Mouse (Mus musculus): ENCODE measurements around the gene Sphkap. TPM values are rescaled to one million over a fixed set of nuclear protein-coding genes. Genes with fewer than 3 reads are reported as not detected.

The Sphkap gene
- polyA plus RNA-seq, 1 experiment = 0.05 TPM

GRCm38 (mm10) chr1:83401079-83401478 is 6.9 kb downstream of the Sphkap start:
- 83% methylated on average over 1 of the region's 1 CpGs for WGBS
- TF ChIP-seq CTCF (conservative IDR thresholded peaks at IDR 0.05; ENCODE audit: insufficient read depth, insufficient read length, low read depth, low read length) (no peak), POLR2A (IDR thresholded peaks at IDR 0.05; ENCODE audit: low read depth, low read length) (no peak)
- Histone ChIP-seq H3K4me3 (ENCODE audit: insufficient read depth, low read depth, low read length) (no peak overlapping the region), H3K36me3 (ENCODE audit: control insufficient read depth, insufficient read depth, low read length) (no peaks in the 10 kb centered on the region), H3K27me3 (replicated peaks; ENCODE audit: control insufficient read depth, insufficient read depth, low read length) (no peaks in the 10 kb centered on the region), H3K27ac (ENCODE audit: insufficient read depth, low read depth, low read length) (no peak overlapping the region), H3K4me1 (ENCODE audit: control insufficient read depth, insufficient read depth, low read length) (no peaks in the 10 kb centered on the region)
- DNase-seq = no peak

- no peaks in the 10 kb centered on the region for H3K27me3 ChIP-seq (replicated peaks; ENCODE audit: control insufficient read depth, insufficient read depth, low read length)
- no peak for DNase-seq
- no peaks in the 10 kb centered on the region for H3K4me1 ChIP-seq (ENCODE audit: control insufficient read depth, insufficient read depth, low read length)
- H3K36me3 ChIP-seq (ENCODE audit: control insufficient read depth, insufficient read depth, low read length) = no peaks in the 10 kb centered on the region
- H3K27ac ChIP-seq (ENCODE audit: insufficient read depth, low read depth, low read length) = no peak overlapping the region
- TF ChIP-seq CTCF (conservative IDR thresholded peaks at IDR 0.05; ENCODE audit: insufficient read depth, insufficient read length, low read depth, low read length) = no peak
- no peak for TF ChIP-seq POLR2A (IDR thresholded peaks at IDR 0.05; ENCODE audit: low read depth, low read length)
- H3K4me3 ChIP-seq (ENCODE audit: insufficient read depth, low read depth, low read length) = no peak overlapping the region
- 79% methylated on average over 2 of the region's 2 CpGs for WGBS
Observed at GRCm38 (mm10) chr1:83396284-83396683, 11.7 kb downstream of the Sphkap start.

- no peak for DNase-seq
- Histone ChIP-seq H3K4me3 (ENCODE audit: insufficient read depth, low read depth, low read length) (no peak overlapping the region), H3K27ac (ENCODE audit: insufficient read depth, low read depth, low read length) (no peak overlapping the region), H3K4me1 (ENCODE audit: control insufficient read depth, insufficient read depth, low read length) (no peaks in the 10 kb centered on the region), H3K27me3 (replicated peaks; ENCODE audit: control insufficient read depth, insufficient read depth, low read length) (no peaks in the 10 kb centered on the region), H3K36me3 (ENCODE audit: control insufficient read depth, insufficient read depth, low read length) (no peaks in the 10 kb centered on the region)
- TF ChIP-seq POLR2A (IDR thresholded peaks at IDR 0.05; ENCODE audit: low read depth, low read length) (no peak), CTCF (conservative IDR thresholded peaks at IDR 0.05; ENCODE audit: insufficient read depth, insufficient read length, low read depth, low read length) (no peak)
- 79% methylated on average over 5 of the region's 5 CpGs for WGBS
Observed at GRCm38 (mm10) chr1:83395559-83395958, 12.4 kb downstream of the Sphkap start.

GRCm38 (mm10) chr1:83389419-83389818 is 18.6 kb downstream of the Sphkap start:
- H3K36me3 ChIP-seq (ENCODE audit: control insufficient read depth, insufficient read depth, low read length) = no peaks in the 10 kb centered on the region
- no peak overlapping the region for H3K4me3 ChIP-seq (ENCODE audit: insufficient read depth, low read depth, low read length)
- H3K27me3 ChIP-seq (replicated peaks; ENCODE audit: control insufficient read depth, insufficient read depth, low read length) = no peaks in the 10 kb centered on the region
- WGBS = 80% methylated on average over 4 of the region's 4 CpGs
- TF ChIP-seq POLR2A (IDR thresholded peaks at IDR 0.05; ENCODE audit: low read depth, low read length) = no peak
- no peak for TF ChIP-seq CTCF (conservative IDR thresholded peaks at IDR 0.05; ENCODE audit: insufficient read depth, insufficient read length, low read depth, low read length)
- H3K27ac ChIP-seq (ENCODE audit: insufficient read depth, low read depth, low read length) = no peak overlapping the region
- no peak for DNase-seq
- no peaks in the 10 kb centered on the region for H3K4me1 ChIP-seq (ENCODE audit: control insufficient read depth, insufficient read depth, low read length)

GRCm38 (mm10) chr1:83377404-83377803 is 30.6 kb downstream of the Sphkap start:
- Histone ChIP-seq H3K27me3 (replicated peaks; ENCODE audit: control insufficient read depth, insufficient read depth, low read length) (no peaks in the 10 kb centered on the region), H3K36me3 (ENCODE audit: control insufficient read depth, insufficient read depth, low read length) (no peaks in the 10 kb centered on the region), H3K27ac (ENCODE audit: insufficient read depth, low read depth, low read length) (no peak overlapping the region), H3K4me1 (ENCODE audit: control insufficient read depth, insufficient read depth, low read length) (no peaks in the 10 kb centered on the region), H3K4me3 (ENCODE audit: insufficient read depth, low read depth, low read length) (no peak overlapping the region)
- WGBS = 59% methylated on average over 1 of the region's 1 CpGs
- no peak for DNase-seq
- TF ChIP-seq CTCF (conservative IDR thresholded peaks at IDR 0.05; ENCODE audit: insufficient read depth, insufficient read length, low read depth, low read length) (no peak), POLR2A (IDR thresholded peaks at IDR 0.05; ENCODE audit: low read depth, low read length) (no peak)

- no peak for TF ChIP-seq POLR2A (IDR thresholded peaks at IDR 0.05; ENCODE audit: low read depth, low read length)
- no peak for TF ChIP-seq CTCF (conservative IDR thresholded peaks at IDR 0.05; ENCODE audit: insufficient read depth, insufficient read length, low read depth, low read length)
- WGBS = 90% methylated on average over 5 of the region's 5 CpGs
- H3K27ac ChIP-seq (ENCODE audit: insufficient read depth, low read depth, low read length) = no peak overlapping the region
- H3K4me1 ChIP-seq (ENCODE audit: control insufficient read depth, insufficient read depth, low read length) = no peaks in the 10 kb centered on the region
- no peaks in the 10 kb centered on the region for H3K27me3 ChIP-seq (replicated peaks; ENCODE audit: control insufficient read depth, insufficient read depth, low read length)
- no peak overlapping the region for H3K4me3 ChIP-seq (ENCODE audit: insufficient read depth, low read depth, low read length)
- H3K36me3 ChIP-seq (ENCODE audit: control insufficient read depth, insufficient read depth, low read length) = no peaks in the 10 kb centered on the region
- DNase-seq = no peak
Observed at GRCm38 (mm10) chr1:83366456-83366855, 41.5 kb downstream of the Sphkap start.

- Histone ChIP-seq H3K4me1 (ENCODE audit: control insufficient read depth, insufficient read depth, low read length) (no peaks in the 10 kb centered on the region), H3K36me3 (ENCODE audit: control insufficient read depth, insufficient read depth, low read length) (no peaks in the 10 kb centered on the region), H3K27ac (ENCODE audit: insufficient read depth, low read depth, low read length) (no peak overlapping the region), H3K27me3 (replicated peaks; ENCODE audit: control insufficient read depth, insufficient read depth, low read length) (no peaks in the 10 kb centered on the region), H3K4me3 (ENCODE audit: insufficient read depth, low read depth, low read length) (no peak overlapping the region)
- no peak for DNase-seq
- 77% methylated on average over 6 of the region's 6 CpGs for WGBS
- TF ChIP-seq POLR2A (IDR thresholded peaks at IDR 0.05; ENCODE audit: low read depth, low read length) = no peak
- no peak for TF ChIP-seq CTCF (conservative IDR thresholded peaks at IDR 0.05; ENCODE audit: insufficient read depth, insufficient read length, low read depth, low read length)
Observed at GRCm38 (mm10) chr1:83362168-83362567, 45.8 kb downstream of the Sphkap start.

GRCm38 (mm10) chr1:83346453-83346852 is 61.5 kb downstream of the Sphkap start:
- H3K27me3 ChIP-seq (replicated peaks; ENCODE audit: control insufficient read depth, insufficient read depth, low read length) = no peaks in the 10 kb centered on the region
- no peaks in the 10 kb centered on the region for H3K36me3 ChIP-seq (ENCODE audit: control insufficient read depth, insufficient read depth, low read length)
- DNase-seq = no peak
- no peak overlapping the region for H3K27ac ChIP-seq (ENCODE audit: insufficient read depth, low read depth, low read length)
- 85% methylated on average over 1 of the region's 1 CpGs for WGBS
- TF ChIP-seq CTCF (conservative IDR thresholded peaks at IDR 0.05; ENCODE audit: insufficient read depth, insufficient read length, low read depth, low read length) = no peak
- no peak for TF ChIP-seq POLR2A (IDR thresholded peaks at IDR 0.05; ENCODE audit: low read depth, low read length)
- H3K4me3 ChIP-seq (ENCODE audit: insufficient read depth, low read depth, low read length) = no peak overlapping the region
- no peaks in the 10 kb centered on the region for H3K4me1 ChIP-seq (ENCODE audit: control insufficient read depth, insufficient read depth, low read length)
